Mouse (Mus musculus): ENCODE results near the gene Dcaf5. TPM values are rescaled to one million over a fixed set of nuclear protein-coding genes. Genes with fewer than 3 reads are reported as not detected.

Dcaf5 gene
- total RNA-seq (2021), result 10 to 100 TPM; 78.0 to 78.9 TPM
- long read RNA-seq, experiment 1, full-length matches to known transcripts, result 4 of 28 reads
- long read RNA-seq, experiment 1, partial matches to known transcripts, result 2 of 28 reads
- long read RNA-seq, experiment 1, other reads (novel, unspliced or antisense), result 22 of 28 reads
- long read RNA-seq, experiment 2, full-length matches to known transcripts, result 1 of 23 reads
- long read RNA-seq, experiment 2, partial matches to known transcripts, result 5 of 23 reads
- long read RNA-seq, experiment 2, other reads (novel, unspliced or antisense), result 17 of 23 reads

GRCm38 (mm10) chr12:80436336-80436976 is at the start of gene Dcaf5:
Gene Dcaf5, minus strand, starts transcription at chr12:80436601.
- peak; percentile 49 to 81 for DNase-seq (ENCODE audit: low spot score in 2 of 2)
- intact Hi-C loops (cut with DNase I), result no loop called here

GRCm38 (mm10) chr12:80483397-80483796 is 47.0 kb upstream of the Dcaf5 start:
- intact Hi-C loops (cut with DNase I), result no loop called here
- DNase-seq (ENCODE audit: low spot score in 2 of 2), result no peak

- intact Hi-C loops (cut with DNase I), result no loop called here
- DNase-seq (ENCODE audit: low spot score in 2 of 2), result no peak
Observed at GRCm38 (mm10) chr12:80479986-80480385, 43.6 kb upstream of the Dcaf5 start.

DNA sequence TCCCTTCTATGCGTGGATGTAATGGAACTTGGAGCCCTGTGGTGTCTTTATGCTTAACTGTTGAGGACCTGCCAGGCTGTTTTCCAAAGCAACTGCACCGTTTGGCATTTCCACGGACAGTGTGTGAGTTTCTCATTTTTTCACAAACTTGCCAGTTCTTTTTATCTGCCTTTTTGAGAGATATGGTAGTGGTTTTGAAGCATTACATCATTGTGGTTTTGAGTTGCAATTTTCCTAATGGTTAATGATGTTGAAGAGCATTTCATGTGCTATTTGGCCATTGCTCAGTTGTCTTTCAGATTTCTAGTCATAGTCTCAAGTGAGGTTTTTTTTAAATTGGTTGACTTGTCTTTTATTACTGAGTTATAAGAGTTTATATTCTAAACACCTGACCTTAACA is 37.3 kb upstream of the Dcaf5 start:
- intact Hi-C loops (cut with DNase I), result no loop called here
- no peak for DNase-seq (ENCODE audit: low spot score in 2 of 2)

GRCm38 (mm10) chr12:80471926-80472325 is 35.5 kb upstream of the Dcaf5 start:
- intact Hi-C loops (cut with DNase I), result no loop called here
- DNase-seq (ENCODE audit: low spot score in 2 of 2), result no peak

DNA sequence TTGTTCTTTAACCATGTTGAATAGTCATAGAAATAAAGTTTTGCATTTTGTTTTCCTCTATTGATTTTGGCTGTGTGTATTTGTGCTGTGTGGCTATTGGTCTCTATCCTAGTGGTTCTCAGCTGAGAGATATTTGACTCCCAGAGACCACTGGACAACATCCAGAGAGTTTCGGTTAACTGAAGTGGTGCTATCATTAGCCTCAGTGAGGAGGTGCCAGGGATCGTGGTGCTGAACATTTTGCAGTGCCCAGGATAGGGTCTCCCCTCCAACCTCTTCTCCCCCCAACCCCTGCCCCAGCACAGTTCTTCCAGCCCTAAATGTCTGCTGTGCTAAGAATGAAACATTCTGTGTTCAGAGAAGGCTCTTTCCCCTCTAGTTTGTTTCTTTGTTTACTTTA is 33.8 kb upstream of the Dcaf5 start:
- intact Hi-C loops (cut with DNase I), result no loop called here
- DNase-seq (ENCODE audit: low spot score in 2 of 2), result no peak

GRCm38 (mm10) chr12:80463666-80464269 is 27.4 kb upstream of the Dcaf5 start:
- intact Hi-C loops (cut with DNase I), result loop anchor here (10.0 kb wide), 1 partner anchor 309 kb away; no protein-coding TSS in a partner anchor
- DNase-seq (ENCODE audit: low spot score in 2 of 2), result peak in 1 of 2 experiments; percentile 13

GRCm38 (mm10) chr12:80462942-80463651 is 26.7 kb upstream of the Dcaf5 start, which contains the start of gene Exd2:
Gene Exd2, plus strand, starts transcription at chr12:80463095.
- intact Hi-C loops (cut with DNase I), result loop anchor here (10.0 kb wide), 1 partner anchor 308 kb away; no protein-coding TSS in a partner anchor
- DNase-seq (ENCODE audit: low spot score in 2 of 2), result peak; percentile 87 to 93

DNA sequence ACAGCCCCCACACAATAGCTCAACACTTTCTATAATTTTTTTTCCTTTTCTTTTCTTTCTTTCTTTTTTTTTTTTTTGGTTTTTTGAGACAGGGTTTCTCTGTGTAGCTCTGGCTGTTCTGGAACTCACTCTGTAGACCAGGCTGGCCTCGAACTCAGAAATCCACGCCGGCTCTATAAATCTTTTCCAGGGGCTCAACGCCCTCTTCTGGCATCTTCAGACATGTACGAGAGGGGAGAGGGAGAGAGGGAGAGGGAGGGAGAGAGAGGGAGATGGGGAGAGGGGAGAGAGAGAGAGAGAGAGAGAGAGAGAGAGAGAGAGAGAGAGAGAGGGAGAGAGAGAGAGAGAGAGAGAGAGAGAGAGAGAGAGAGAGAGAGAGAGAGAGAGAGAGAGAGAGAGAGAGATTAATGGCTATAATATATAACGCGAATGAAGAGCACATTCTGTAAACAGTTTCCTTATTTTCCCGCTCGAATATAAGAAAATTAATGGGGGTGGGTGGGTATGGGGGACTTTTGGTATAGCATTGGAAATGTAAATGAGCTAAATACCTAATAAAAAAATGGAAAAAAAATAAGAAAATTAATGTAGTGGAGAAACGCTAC is 26.0 kb upstream of the Dcaf5 start:
- intact Hi-C loops (cut with DNase I), result loop anchor here (10.0 kb wide), 1 partner anchor 308 kb away; no protein-coding TSS in a partner anchor
- DNase-seq (ENCODE audit: low spot score in 2 of 2), result peak in 1 of 2 experiments; percentile 12

DNA sequence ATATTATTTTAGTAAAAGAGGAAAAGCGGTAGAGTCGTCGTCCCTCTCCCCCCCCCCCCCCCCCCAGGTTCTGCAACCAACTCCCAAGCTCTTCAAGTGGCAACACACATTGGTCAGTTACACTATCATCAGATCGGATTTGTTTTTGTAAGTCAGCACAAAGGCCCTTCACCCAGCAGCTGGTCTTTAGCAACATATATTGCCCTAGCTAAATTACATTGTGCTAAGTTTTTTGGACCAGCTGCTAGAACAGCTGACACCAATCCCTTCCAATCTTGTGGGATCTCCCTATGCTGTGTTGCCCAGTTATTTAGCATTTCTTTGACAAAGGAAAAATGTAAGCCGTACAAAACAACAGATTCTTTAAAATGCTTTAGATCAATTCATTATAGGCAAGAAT is 21.6 kb upstream of the Dcaf5 start:
- intact Hi-C loops (cut with DNase I), result no loop called here
- no peak for DNase-seq (ENCODE audit: low spot score in 2 of 2)

DNA sequence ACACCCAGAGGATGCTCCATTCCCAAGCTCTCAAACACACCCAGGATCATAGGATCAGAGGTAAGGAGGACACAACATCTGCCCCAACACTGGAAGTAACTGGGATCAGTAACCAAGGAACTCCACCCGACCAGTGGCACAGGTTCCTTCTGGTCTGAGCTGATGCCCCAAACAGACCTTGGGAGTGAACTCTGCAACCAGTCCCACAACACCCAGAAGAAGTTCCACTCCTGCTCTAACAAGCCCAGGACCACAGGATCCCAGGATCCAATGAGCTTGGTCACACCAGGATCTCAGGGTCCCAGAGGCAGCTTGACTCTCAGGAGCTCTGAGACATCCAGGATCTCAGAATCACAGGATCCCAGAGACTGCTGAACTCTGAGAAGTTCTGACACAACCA is 17.1 kb upstream of the Dcaf5 start:
- intact Hi-C loops (cut with DNase I), result no loop called here

GRCm38 (mm10) chr12:80444525-80445109 is 8.2 kb upstream of the Dcaf5 start:
- no peak for DNase-seq (ENCODE audit: low spot score in 2 of 2)
- intact Hi-C loops (cut with DNase I), result no loop called here

More for the DNA sequence above, 17.1 kb upstream of the Dcaf5 start:
- DNase-seq (ENCODE audit: low spot score in 2 of 2), result no peak

GRCm38 (mm10) chr12:80440957-80441356 is 4.6 kb upstream of the Dcaf5 start:
- DNase-seq (ENCODE audit: low spot score in 2 of 2), result no peak
- intact Hi-C loops (cut with DNase I), result no loop called here

- intact Hi-C loops (cut with DNase I), result no loop called here
- DNase-seq (ENCODE audit: low spot score in 2 of 2), result no peak
Observed at GRCm38 (mm10) chr12:80437051-80437675, 762 bp upstream of the Dcaf5 start.

GRCm38 (mm10) chr12:80435887-80436286 is 514 bp downstream of the Dcaf5 start:
- intact Hi-C loops (cut with DNase I), result no loop called here

GRCm38 (mm10) chr12:80434961-80435691 is 1.3 kb downstream of the Dcaf5 start:
- intact Hi-C loops (cut with DNase I), result no loop called here

More at GRCm38 (mm10) chr12:80435887-80436286, 514 bp downstream of the Dcaf5 start:
- DNase-seq (ENCODE audit: low spot score in 2 of 2), result no peak

DNA sequence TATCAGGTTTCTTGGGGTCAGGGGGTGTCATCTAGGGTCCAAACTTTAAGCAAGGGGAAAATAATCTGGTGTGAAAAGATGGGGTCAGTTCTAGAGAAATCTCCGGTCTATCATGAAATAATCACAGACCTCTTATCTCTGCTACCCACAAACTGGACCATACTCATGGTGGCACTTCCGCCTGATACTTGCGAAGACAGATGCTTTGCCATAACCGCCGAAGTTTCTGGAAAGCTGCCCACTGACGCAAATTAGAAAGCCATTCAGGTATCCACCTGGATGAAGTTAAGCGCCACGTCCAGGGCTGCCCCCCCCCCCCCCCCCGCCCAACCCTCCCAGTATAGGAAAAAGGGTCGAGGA is 1.8 kb downstream of the Dcaf5 start:
- intact Hi-C loops (cut with DNase I), result no loop called here
- peak in 1 of 2 experiments; percentile 5 for DNase-seq (ENCODE audit: low spot score in 2 of 2)

More at GRCm38 (mm10) chr12:80434961-80435691, 1.3 kb downstream of the Dcaf5 start:
- DNase-seq (ENCODE audit: low spot score in 2 of 2), result peak; percentile 71 to 74

DNA sequence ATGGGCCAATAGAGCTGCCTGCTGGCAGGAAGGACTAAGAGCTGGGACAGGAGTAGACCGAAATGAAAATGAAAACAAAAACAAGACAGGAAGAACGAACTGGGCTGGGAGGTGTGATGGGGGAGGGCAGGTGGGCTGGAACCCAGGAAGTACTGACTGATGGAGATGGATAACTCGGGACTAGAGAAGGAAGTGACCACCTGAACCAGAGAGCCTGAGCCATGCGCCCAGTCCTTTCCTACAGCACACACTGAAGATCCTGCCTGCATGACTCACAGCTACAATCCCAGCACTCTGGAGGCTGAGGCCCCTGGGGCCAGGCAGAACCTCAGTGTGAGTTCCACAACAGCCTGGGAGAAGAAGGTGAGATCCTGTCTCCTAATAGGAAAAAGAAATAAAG is 3.1 kb downstream of the Dcaf5 start:
- DNase-seq (ENCODE audit: low spot score in 2 of 2), result no peak
- intact Hi-C loops (cut with DNase I), result no loop called here

All from left cerebral cortex, postnatal 14 days (tissue).